In the genomic region with DNA sequence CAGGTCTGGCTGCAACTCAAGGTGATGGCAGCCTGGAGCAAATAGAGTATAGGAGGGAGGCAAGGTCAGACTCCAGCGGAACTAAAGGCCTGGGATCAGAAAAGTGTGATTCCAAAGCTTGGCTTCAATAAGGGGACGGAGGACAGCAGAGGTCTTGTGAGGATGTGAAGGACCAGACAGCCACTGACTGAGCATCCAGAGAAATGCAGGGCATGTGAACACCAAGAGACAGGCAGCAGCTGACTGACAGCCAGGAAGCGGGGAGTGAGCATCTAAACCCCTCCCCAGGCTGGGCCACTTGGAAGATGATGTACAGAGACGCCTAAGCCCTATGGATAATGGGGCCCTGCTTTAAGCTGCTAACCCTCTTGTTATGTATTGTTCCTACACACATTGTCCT, we compare ENCODE assay signal across 26 mouse cellular contexts. TPM values are rescaled to one million over a fixed set of nuclear protein-coding genes. Genes with fewer than 3 reads are reported as not detected.
DNase-seq lines count a peak whose midpoint lies in the region; ATAC-seq and TF ChIP-seq lines count a peak whose summit lies in the region.
"Had no signal": no experiment of that assay in that cellular context is flagged by ENCODE, and none has a peak within 500 bp of the region (broad histone marks: within the 10 kb centered on the region; RNA-seq: fewer than 3 reads in every experiment).

No protein-coding gene starts in this region.

- H3K4me3 ChIP-seq in midbrain, postnatal 0 days (ENCODE audit: low read depth, low read length), result no peak overlapping the region
- H3K4me3 ChIP-seq in midbrain, embryonic 13.5 days (replicated peaks), result no peak overlapping the region
- H3K4me3 ChIP-seq in testis, adult 2 months (ENCODE audit: control insufficient read depth, low read depth, low read length), result peak overlapping the region; percentile 88
- H3K4me3 ChIP-seq: erythroblast, embryonic 14.5 days; forebrain, embryonic 12.5 days; forebrain, embryonic 15.5 days had no signal

- H3K4me2 ChIP-seq in midbrain, postnatal 0 days (ENCODE audit: low read depth, low read length, poor library complexity, severe bottlenecking), result peak overlapping the region; percentile 52
- H3K4me2 ChIP-seq in midbrain, embryonic 13.5 days (replicated peaks), result no peak overlapping the region
- H3K4me2 ChIP-seq: forebrain, embryonic 15.5 days; heart, embryonic 11.5 days had no signal

- DNase-seq in heart, adult 11 months, result peak; percentile 59
- DNase-seq in heart, adult 18-20 months, result no peak
- DNase-seq in midbrain, postnatal 0 days (ENCODE audit: low spot score), result no peak
- DNase-seq in testis, postnatal 10 days (ENCODE audit: low spot score), result no peak
- DNase-seq: adrenal gland, adult 2 months; adrenal gland, postnatal 14 days; cerebellum, adult 11 months; cerebellum, adult 8-10 months; cerebellum, postnatal 25 days; embryo, embryonic 11 days; gastrocnemius, postnatal 25 days had no signal

- no peak for TF ChIP-seq POLR2A in testis, adult 2 months (IDR thresholded peaks at IDR 0.05; ENCODE audit: control insufficient read depth, low read depth, low read length)

- no peak overlapping the region for H3K9ac ChIP-seq in midbrain, postnatal 0 days (replicated peaks; ENCODE audit: low read length, poor library complexity, severe bottlenecking)
- no peak overlapping the region for H3K9ac ChIP-seq in midbrain, embryonic 13.5 days (replicated peaks)
- H3K9ac ChIP-seq: forebrain, embryonic 12.5 days; forebrain, embryonic 15.5 days; hindbrain, embryonic 12.5 days had no signal

- no peaks in the 10 kb centered on the region for H3K4me1 ChIP-seq in midbrain, postnatal 0 days (ENCODE audit: insufficient read depth, low read length)
- peaks cover 10% of the 10 kb centered on the region for H3K4me1 ChIP-seq in midbrain, embryonic 13.5 days (replicated peaks)
- peaks cover under 1% of the 10 kb centered on the region; the same call in 1 of the 2 replicates for H3K4me1 ChIP-seq in testis, adult 2 months (ENCODE audit: control insufficient read depth, insufficient read depth, low read length)
- H3K4me1 ChIP-seq: forebrain, embryonic 15.5 days had no signal

- no peaks in the 10 kb centered on the region for H3K27me3 ChIP-seq in midbrain, postnatal 0 days (ENCODE audit: insufficient read depth, low read length)
- peaks cover 38% of the 10 kb centered on the region for H3K27me3 ChIP-seq in midbrain, embryonic 13.5 days
- no peaks in the 10 kb centered on the region for H3K27me3 ChIP-seq in testis, adult 2 months (ENCODE audit: control insufficient read depth, insufficient read depth, low read length)

- H3K36me3 ChIP-seq in midbrain, postnatal 0 days (ENCODE audit: insufficient read depth, low read length), result no peaks in the 10 kb centered on the region
- no peaks in the 10 kb centered on the region for H3K36me3 ChIP-seq in midbrain, embryonic 13.5 days
- H3K36me3 ChIP-seq in testis, adult 2 months (ENCODE audit: control insufficient read depth, insufficient read depth, low read length), result no peaks in the 10 kb centered on the region
- H3K36me3 ChIP-seq: embryonic facial prominence, embryonic 10.5 days; embryonic facial prominence, embryonic 13.5 days; forebrain, embryonic 12.5 days; forebrain, embryonic 15.5 days; hindbrain, embryonic 12.5 days had no signal

- H3K27ac ChIP-seq in midbrain, postnatal 0 days (ENCODE audit: low read depth, low read length), result no peak overlapping the region
- H3K27ac ChIP-seq in midbrain, embryonic 13.5 days, result no peak overlapping the region
- no peak overlapping the region for H3K27ac ChIP-seq in testis, adult 2 months (ENCODE audit: control insufficient read depth, insufficient read depth, low read depth, low read length)
- H3K27ac ChIP-seq: embryonic facial prominence, embryonic 13.5 days; forebrain, embryonic 12.5 days; forebrain, embryonic 15.5 days; hindbrain, embryonic 12.5 days had no signal

- 65% methylated on average over 4 of the region's 4 CpGs for WGBS in midbrain, postnatal 0 days
- WGBS in midbrain, embryonic 13.5 days, result 56% methylated on average over 4 of the region's 4 CpGs

- no peak for ATAC-seq in midbrain, postnatal 0 days (ENCODE audit: low FRiP score)
- ATAC-seq in midbrain, embryonic 13.5 days, result no peak
- ATAC-seq: CD4-positive, CD25-positive, alpha-beta regulatory T cell, adult 4 months; forebrain, embryonic 15.5 days; inflammation-experienced regulatory T-cells, adult 6 months had no signal

- no peaks in the 10 kb centered on the region for H3K9me3 ChIP-seq in midbrain, postnatal 0 days (ENCODE audit: low read length)
- no peaks in the 10 kb centered on the region for H3K9me3 ChIP-seq in midbrain, embryonic 13.5 days
- H3K9me3 ChIP-seq: embryonic facial prominence, embryonic 10.5 days; embryonic facial prominence, embryonic 13.5 days; forebrain, embryonic 12.5 days; forebrain, embryonic 15.5 days; hindbrain, embryonic 12.5 days had no signal

- TF ChIP-seq CTCF in midbrain, postnatal 0 days (IDR thresholded peaks at IDR 0.05), result no peak
- no peak for TF ChIP-seq CTCF in testis, adult 2 months (IDR thresholded peaks at IDR 0.05; ENCODE audit: control insufficient read depth, insufficient read depth, insufficient replicate concordance, low read depth, low read length)

RNA-seq across cellular contexts. Expression of a gene that starts 1.3 kb away (rescaled TPM):
- total RNA-seq in heart, adult 18-20 months (2021), result under 1 TPM; 0.10 to 0.13 TPM
- 0.76 and 0.82 TPM in 2 replicates for total RNA-seq in midbrain, postnatal 0 days (2014; rRNA removed)
- polyA plus RNA-seq in midbrain, postnatal 0 days (2015; fragmentation: Nextera tagmentation; extraction: Ambion mirVana), result 0.89 and 0.93 TPM in 2 replicates
- 0.32 and 0.35 TPM in 2 replicates for polyA plus RNA-seq in midbrain, embryonic 13.5 days (2015; fragmentation: Nextera tagmentation; extraction: Ambion mirVana)
- 111 and 124 TPM in 2 replicates for polyA plus RNA-seq in testis, adult 2 months (2012; rRNA removed)
- total RNA-seq: gastrocnemius, adult 8-10 months; hematopoietic stem cell, adult 5-6 weeks had no signal
- polyA plus RNA-seq: CD4-positive, CD25-positive, alpha-beta regulatory T cell, adult 4 months; inflammation-experienced regulatory T-cells, adult 6 months had no signal

RNA-seq across cellular contexts. Expression of a gene that starts 28.2 kb away (rescaled TPM):
- total RNA-seq in heart, adult 18-20 months (2021), result 10 to 100 TPM; 82.5 to 98.2 TPM
- 34.9 and 36.6 TPM in 2 replicates for total RNA-seq in midbrain, postnatal 0 days (2014; rRNA removed)
- polyA plus RNA-seq in midbrain, postnatal 0 days (2015; fragmentation: Nextera tagmentation; extraction: Ambion mirVana), result 73.3 and 90.9 TPM in 2 replicates
- 43.4 and 46.9 TPM in 2 replicates for polyA plus RNA-seq in midbrain, embryonic 13.5 days (2015; fragmentation: Nextera tagmentation; extraction: Ambion mirVana)
- polyA plus RNA-seq in testis, adult 2 months (2012; rRNA removed), result 1.6 and 1.7 TPM in 2 replicates
- total RNA-seq: MEL had no signal

RNA-seq across cellular contexts. Expression of a gene that starts 33.5 kb away (rescaled TPM):
- under 1 TPM; 0.15 to 0.18 TPM for total RNA-seq in heart, adult 18-20 months (2021)
- 2.5 and 3.9 TPM in 2 replicates for total RNA-seq in midbrain, postnatal 0 days (2014; rRNA removed)
- polyA plus RNA-seq in midbrain, postnatal 0 days (2015; fragmentation: Nextera tagmentation; extraction: Ambion mirVana), result 2.9 and 3.3 TPM in 2 replicates
- 0.62 and 0.70 TPM in 2 replicates for polyA plus RNA-seq in midbrain, embryonic 13.5 days (2015; fragmentation: Nextera tagmentation; extraction: Ambion mirVana)
- 19.9 and 27.8 TPM in 2 replicates for polyA plus RNA-seq in testis, adult 2 months (2012; rRNA removed)
- total RNA-seq: gastrocnemius, adult 8-10 months; gastrocnemius, postnatal 25 days; hematopoietic stem cell, adult 5-6 weeks; MEL had no signal
- polyA plus RNA-seq: C2C12; CD4-positive, CD25-positive, alpha-beta regulatory T cell, adult 4 months; erythroblast, embryonic 14.5 days; inflammation-experienced regulatory T-cells, adult 6 months had no signal

RNA-seq across cellular contexts. Expression of a gene that starts 57.6 kb away (rescaled TPM):
- total RNA-seq in heart, adult 18-20 months (2021), result 1 to 10 TPM; 5.3 to 7.1 TPM
- total RNA-seq in midbrain, postnatal 0 days (2014; rRNA removed), result 1.1 and 2.3 TPM in 2 replicates
- polyA plus RNA-seq in midbrain, postnatal 0 days (2015; fragmentation: Nextera tagmentation; extraction: Ambion mirVana), result not detected in 2 replicates
- polyA plus RNA-seq in midbrain, embryonic 13.5 days (2015; fragmentation: Nextera tagmentation; extraction: Ambion mirVana), result 0.40 TPM in 2 replicates
- polyA plus RNA-seq in testis, adult 2 months (2012; rRNA removed), result 0.70 and 1.0 TPM in 2 replicates
- polyA plus RNA-seq: forebrain, embryonic 15.5 days had no signal

Comparison
In these comparisons a context has a peak if more than half of its experiments do, and no peak if none do; other contexts are left out.
1. RNA of a gene that starts 1.3 kb away (polyA plus RNA-seq): 111 to 124 TPM in testis, adult 2 months; 0.89 to 0.93 TPM in midbrain, postnatal 0 days and 0.32 to 0.35 TPM in midbrain, embryonic 13.5 days; every median in the first group is over 10 times any median in the second.
2. RNA of a gene that starts 28.2 kb away (polyA plus RNA-seq): 73.3 to 90.9 TPM in midbrain, postnatal 0 days and 43.4 to 46.9 TPM in midbrain, embryonic 13.5 days; 1.6 to 1.7 TPM in testis, adult 2 months; every median in the first group is over 10 times any median in the second.